Mouse (Mus musculus) forebrain, embryonic 12.5 days (tissue): ENCODE results near the gene Glp1r. TPM values are rescaled to one million over a fixed set of nuclear protein-coding genes. Genes with fewer than 3 reads are reported as not detected.

Experiments used
- ATAC-seq: fragments of 200-750 bp; cut with Nextera tagmentation; 2 replicates; pipeline ENCODE4 v1.8.0; 2017; ENCODE audit warnings: moderate TSS enrichment; ENCODE audit not compliant: low FRiP score
- H3K27ac ChIP-seq: fragments of 300-500 bp; sonication (generic); 2 replicates; pipeline ENCODE4 v1.5.1; 2016; ENCODE audit warnings: mild to moderate bottlenecking
- H3K27me3 ChIP-seq: fragments of 300-500 bp; sonication (generic); 2 replicates; pipeline ENCODE4 v1.6.1; 2016; ENCODE audit warnings: mild to moderate bottlenecking
- H3K36me3 ChIP-seq: fragments of 300-500 bp; sonication (generic); replicated peaks from 2 replicates; pipeline ENCODE4 v1.6.1; 2016; ENCODE audit warnings: mild to moderate bottlenecking
- H3K4me1 ChIP-seq: fragments of 300-500 bp; sonication (generic); 2 replicates; pipeline ENCODE4 v1.6.1; 2016
- H3K4me2 ChIP-seq: fragments of 300-500 bp; sonication (generic); 2 replicates; pipeline ENCODE4 v1.6.1; 2016; ENCODE audit warnings: mild to moderate bottlenecking, moderate library complexity
- H3K4me3 ChIP-seq: fragments of 300-500 bp; sonication (generic); replicated peaks from 2 replicates; pipeline ENCODE4 v1.5.1; 2016; ENCODE audit warnings: mild to moderate bottlenecking
- H3K9ac ChIP-seq: fragments of 300-500 bp; sonication (generic); 2 replicates; pipeline ENCODE4 v1.6.1; 2016; ENCODE audit warnings: mild to moderate bottlenecking
- H3K9me3 ChIP-seq: fragments of 300-500 bp; sonication (generic); 2 replicates; pipeline ENCODE4 v1.6.1; 2016
- WGBS: fragments of 180-500 bp; shearing (Covaris S2); methylation state at CpG from one replicate; pipeline ENCODE4 v1.1.7; 2016; 5-methylcytosine and 5-hydroxymethylcytosine counted together
- polyA plus RNA-seq: library from polyadenylated mRNA; unstranded; fragments of >200 nt; fragmentation: Nextera tagmentation; extraction: Ambion mirVana; gene quantifications from 2 replicates; pipeline ENCODE4 v1.2.1, GENCODE M21; 2016

Gene Glp1r
- polyA plus RNA-seq, 1 experiment from 2014 or later: 0.05 TPM

- no peaks in the 10 kb centered on the region for H3K4me1 ChIP-seq
- H3K4me2 ChIP-seq: no peak overlapping the region
- no peak overlapping the region for H3K9ac ChIP-seq
- 81% methylated on average over 7 of the region's 7 CpGs for WGBS
- H3K4me3 ChIP-seq: no peak overlapping the region
- no peaks in the 10 kb centered on the region for H3K36me3 ChIP-seq
- ATAC-seq: no peak
- H3K27me3 ChIP-seq: peaks cover 4% of the 10 kb centered on the region; the same call in 1 of the 2 replicates
- H3K27ac ChIP-seq: no peak overlapping the region
- no peaks in the 10 kb centered on the region for H3K9me3 ChIP-seq
Observed at GRCm38 (mm10) chr17:30930827-30931226, 29.2 kb downstream of the Glp1r start.

- WGBS: 91% methylated on average over 5 of the region's 5 CpGs
- H3K27me3 ChIP-seq: peaks cover 4% of the 10 kb centered on the region; the same call in 1 of the 2 replicates
- H3K4me3 ChIP-seq: no peak overlapping the region
- no peaks in the 10 kb centered on the region for H3K4me1 ChIP-seq
- H3K36me3 ChIP-seq: no peaks in the 10 kb centered on the region
- H3K9me3 ChIP-seq: no peaks in the 10 kb centered on the region
- H3K27ac ChIP-seq: no peak overlapping the region
- H3K9ac ChIP-seq: no peak overlapping the region
- ATAC-seq: no peak
- H3K4me2 ChIP-seq: no peak overlapping the region
Observed at GRCm38 (mm10) chr17:30932836-30933235, 31.2 kb downstream of the Glp1r start.

DNA sequence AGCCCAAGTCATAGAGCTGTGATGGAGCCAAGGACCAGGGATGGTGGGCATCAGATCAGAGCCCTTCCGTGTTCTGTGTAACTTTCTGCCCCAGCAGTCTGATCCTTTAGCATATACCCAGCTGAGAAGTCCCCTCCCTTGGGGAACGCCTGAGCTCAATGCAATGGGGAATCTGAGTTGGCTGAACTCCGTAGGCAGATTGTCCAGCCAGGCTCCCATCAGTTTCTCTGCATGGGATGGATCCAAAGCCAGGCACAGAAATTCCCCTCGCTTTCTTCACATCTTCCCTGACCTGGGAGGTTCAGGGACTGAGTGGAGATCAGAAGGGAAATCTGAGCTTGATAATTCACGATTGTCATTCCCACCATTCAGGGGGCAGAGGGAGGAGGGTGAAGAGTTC lies 33.7 kb downstream of the Glp1r start:
- H3K9ac ChIP-seq: no peak overlapping the region
- H3K4me3 ChIP-seq: no peak overlapping the region
- H3K4me2 ChIP-seq: no peak overlapping the region
- peaks cover 4% of the 10 kb centered on the region; the same call in 1 of the 2 replicates for H3K27me3 ChIP-seq
- no peak overlapping the region for H3K27ac ChIP-seq
- H3K36me3 ChIP-seq: no peaks in the 10 kb centered on the region
- no peaks in the 10 kb centered on the region for H3K9me3 ChIP-seq
- H3K4me1 ChIP-seq: no peaks in the 10 kb centered on the region
- ATAC-seq: no peak
- WGBS: 43% methylated on average over 5 of the region's 5 CpGs

GRCm38 (mm10) chr17:30938554-30938953 lies 36.9 kb downstream of the Glp1r start:
- no peak for ATAC-seq
- no peak overlapping the region for H3K27ac ChIP-seq
- H3K4me2 ChIP-seq: no peak overlapping the region
- H3K4me1 ChIP-seq: no peaks in the 10 kb centered on the region
- WGBS: 59% methylated on average over 9 of the region's 9 CpGs
- H3K4me3 ChIP-seq: no peak overlapping the region
- peaks cover 4% of the 10 kb centered on the region; the same call in 1 of the 2 replicates for H3K27me3 ChIP-seq
- H3K9me3 ChIP-seq: no peaks in the 10 kb centered on the region
- no peaks in the 10 kb centered on the region for H3K36me3 ChIP-seq
- H3K9ac ChIP-seq: no peak overlapping the region

DNA sequence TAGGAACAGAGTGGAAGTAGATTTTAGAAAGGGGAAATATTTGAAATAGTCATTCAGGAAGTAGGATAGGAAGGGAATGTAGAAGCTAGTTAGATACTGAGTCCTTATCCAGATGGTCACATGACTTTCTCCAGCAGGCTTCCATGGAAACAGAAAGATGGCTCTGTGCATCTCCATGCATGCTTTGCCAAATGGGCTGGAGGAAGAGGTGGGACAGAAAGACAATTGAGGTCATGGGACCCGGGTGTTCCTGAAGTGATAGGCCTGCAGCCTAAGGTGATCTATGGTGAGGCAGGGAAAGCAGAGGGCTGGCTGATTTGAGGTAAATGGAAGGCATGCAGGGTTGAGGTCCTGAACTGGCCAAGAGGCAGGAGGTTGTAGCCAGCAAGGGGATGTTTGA lies 46.8 kb downstream of the Glp1r start:
- ATAC-seq: no peak
- H3K9me3 ChIP-seq: no peaks in the 10 kb centered on the region
- no peak overlapping the region for H3K4me2 ChIP-seq
- 82% methylated on average over 1 of the region's 1 CpGs for WGBS
- no peak overlapping the region for H3K27ac ChIP-seq
- H3K27me3 ChIP-seq: no peaks in the 10 kb centered on the region
- H3K36me3 ChIP-seq: no peaks in the 10 kb centered on the region
- H3K9ac ChIP-seq: no peak overlapping the region
- H3K4me1 ChIP-seq: 0 out of 2 replicates have a peak, but pooled peaks cover 2% of the 10 kb centered on the region
- H3K4me3 ChIP-seq: no peak overlapping the region

DNA sequence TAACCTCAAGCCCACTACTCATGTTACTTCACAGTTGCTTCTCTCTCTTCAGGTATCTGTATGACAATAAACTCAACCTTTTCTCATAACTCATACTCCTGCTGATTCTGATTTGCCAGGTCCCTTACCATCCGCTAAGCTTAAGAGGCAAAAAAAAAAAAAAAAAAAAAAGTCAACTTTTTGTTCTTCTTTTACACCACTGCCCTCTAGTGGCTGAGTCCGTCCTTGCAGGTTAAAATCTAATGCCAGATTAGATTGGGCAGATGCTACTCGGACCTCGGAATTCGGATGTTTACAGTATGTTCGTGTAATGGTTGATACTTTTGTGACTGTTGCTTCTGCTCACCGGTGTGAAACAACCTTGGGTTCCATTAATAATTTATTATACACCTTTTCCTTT lies 49.2 kb downstream of the Glp1r start:
- Histone ChIP-seq H3K27me3 (no peaks in the 10 kb centered on the region), H3K4me3 (no peak overlapping the region), H3K9ac (no peak overlapping the region), H3K9me3 (no peaks in the 10 kb centered on the region), H3K27ac (no peak overlapping the region), H3K4me1 (peaks cover 8% of the 10 kb centered on the region; the same call in 1 of the 2 replicates), H3K4me2 (no peak overlapping the region), H3K36me3 (no peaks in the 10 kb centered on the region)
- no peak for ATAC-seq
- WGBS: 9% methylated on average over 7 of the region's 7 CpGs

DNA sequence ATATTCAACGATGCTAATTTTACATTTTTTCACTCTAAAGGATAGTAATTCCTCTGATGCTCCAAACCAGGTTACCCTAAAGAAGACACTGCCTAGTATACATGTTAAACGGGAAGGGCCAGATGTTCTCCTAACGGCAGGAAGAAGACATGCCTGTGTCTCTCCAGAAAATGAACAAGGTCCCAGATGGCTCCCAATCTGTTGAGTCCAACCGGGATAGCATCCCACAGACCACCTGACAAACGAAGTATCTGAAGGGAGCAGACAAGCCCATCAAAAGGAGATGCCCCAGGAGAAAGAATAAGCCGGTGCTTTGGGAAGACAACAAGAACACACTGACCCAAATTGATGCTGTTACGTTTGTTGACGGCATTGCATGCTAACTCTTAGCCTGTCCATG lies 50.0 kb downstream of the Glp1r start:
- Histone ChIP-seq H3K4me1 (peaks cover 7% of the 10 kb centered on the region; the same call in 1 of the 2 replicates), H3K36me3 (no peaks in the 10 kb centered on the region), H3K4me3 (no peak overlapping the region), H3K27ac (no peak overlapping the region), H3K9me3 (no peaks in the 10 kb centered on the region), H3K9ac (no peak overlapping the region), H3K4me2 (no peak overlapping the region), H3K27me3 (no peaks in the 10 kb centered on the region)
- ATAC-seq: no peak
- 66% methylated on average over 8 of the region's 8 CpGs for WGBS

DNA sequence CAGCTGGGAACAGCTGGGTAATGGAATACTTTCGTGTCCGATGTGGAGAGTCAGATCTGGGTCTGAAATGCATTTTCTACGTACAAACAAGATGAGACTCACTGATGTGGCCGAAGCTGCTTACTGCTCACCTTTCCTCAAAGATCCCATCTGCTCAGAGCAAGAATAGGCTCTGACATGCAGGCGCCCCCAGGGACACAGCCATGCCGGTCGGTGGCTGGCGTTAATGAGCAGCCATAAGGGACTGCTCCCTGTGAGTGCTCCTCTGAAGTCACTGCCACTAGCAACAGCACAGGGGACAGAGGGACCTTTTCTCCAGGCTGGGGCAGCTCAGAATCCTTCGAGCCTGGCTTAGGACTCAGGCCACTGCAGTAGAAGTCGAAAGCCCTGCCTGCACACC lies 52.7 kb downstream of the Glp1r start, which contains the start of gene Umodl1:
Gene Umodl1, plus strand, starts transcription at position 301 of the 400 bp plus-strand sequence.
- no peaks in the 10 kb centered on the region for H3K27me3 ChIP-seq
- no peak for ATAC-seq
- no peak within 1 kb of the TSS for H3K4me3 ChIP-seq
- WGBS: 64% methylated on average over 10 of the region's 10 CpGs
- no peaks in the 10 kb centered on the region for H3K9me3 ChIP-seq
- H3K4me2 ChIP-seq: no peak within 1 kb of the TSS
- no peak within 1 kb of the TSS for H3K9ac ChIP-seq
- H3K4me1 ChIP-seq: peaks cover 7% of the 10 kb centered on the region; the same call in 1 of the 2 replicates
- no peaks in the 10 kb centered on the region for H3K36me3 ChIP-seq
- H3K27ac ChIP-seq: no peak within 1 kb of the TSS

- WGBS: 82% methylated on average over 7 of the region's 7 CpGs
- H3K27me3 ChIP-seq: no peaks in the 10 kb centered on the region
- H3K4me1 ChIP-seq: 0 out of 2 replicates have a peak, but pooled peaks cover 4% of the 10 kb centered on the region
- H3K4me3 ChIP-seq: no peak overlapping the region
- no peak overlapping the region for H3K27ac ChIP-seq
- no peak overlapping the region for H3K4me2 ChIP-seq
- no peaks in the 10 kb centered on the region for H3K36me3 ChIP-seq
- no peak overlapping the region for H3K9ac ChIP-seq
- no peaks in the 10 kb centered on the region for H3K9me3 ChIP-seq
- no peak for ATAC-seq
Observed at GRCm38 (mm10) chr17:30961936-30962592, 60.4 kb downstream of the Glp1r start.

- Histone ChIP-seq H3K36me3 (no peaks in the 10 kb centered on the region), H3K27me3 (no peaks in the 10 kb centered on the region), H3K4me2 (no peak overlapping the region), H3K27ac (no peak overlapping the region), H3K4me3 (no peak overlapping the region), H3K9ac (no peak overlapping the region), H3K4me1 (0 out of 2 replicates have a peak, but pooled peaks cover 4% of the 10 kb centered on the region), H3K9me3 (no peaks in the 10 kb centered on the region)
- WGBS: 38% methylated on average over 2 of the region's 2 CpGs
- no peak for ATAC-seq
Observed at GRCm38 (mm10) chr17:30962880-30963279, 61.3 kb downstream of the Glp1r start.

DNA sequence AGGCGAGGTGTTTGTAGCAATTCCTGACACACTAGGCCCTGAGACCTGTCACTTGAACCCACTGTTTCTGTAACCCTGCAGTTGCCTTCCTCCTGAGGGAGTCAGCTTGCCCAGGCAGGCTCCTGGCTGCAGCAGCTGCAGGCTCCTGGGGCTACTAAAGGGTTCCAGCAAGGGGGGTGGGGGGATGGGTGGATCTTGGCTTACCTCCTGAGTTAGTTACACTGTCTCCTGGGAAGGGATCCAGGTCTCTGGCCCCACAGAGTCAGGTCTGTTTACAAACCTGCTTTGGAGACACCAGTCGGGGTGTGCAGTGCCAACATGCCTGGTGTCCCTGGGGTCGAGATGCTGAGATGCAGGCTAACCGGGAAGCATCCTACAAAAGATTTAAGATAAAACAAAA lies 68.4 kb downstream of the Glp1r start:
- Histone ChIP-seq H3K9ac (no peak overlapping the region), H3K27ac (no peak overlapping the region), H3K4me2 (no peak overlapping the region), H3K9me3 (no peaks in the 10 kb centered on the region), H3K27me3 (no peaks in the 10 kb centered on the region), H3K36me3 (no peaks in the 10 kb centered on the region), H3K4me3 (no peak overlapping the region), H3K4me1 (no peaks in the 10 kb centered on the region)
- no peak for ATAC-seq
- 64% methylated on average over 4 of the region's 4 CpGs for WGBS

DNA sequence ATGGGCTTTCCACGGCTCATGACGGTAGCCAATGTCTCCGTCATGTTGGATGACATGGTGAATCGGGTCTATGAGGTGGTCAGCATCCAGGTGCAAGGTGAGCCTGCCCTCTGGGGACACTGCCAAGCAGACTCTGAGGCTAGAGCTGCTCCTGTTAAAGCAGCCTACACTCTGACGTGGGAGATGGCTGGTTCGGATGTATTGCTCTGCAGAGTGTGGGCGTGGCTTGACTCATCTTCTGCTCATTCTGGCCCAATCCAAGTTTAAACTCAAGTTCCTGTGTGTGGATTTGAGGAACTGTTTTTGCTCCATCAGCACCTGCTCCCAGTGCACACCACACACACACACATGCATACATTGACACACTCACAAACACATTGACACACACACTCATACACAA lies 70.3 kb downstream of the Glp1r start:
- no peak for ATAC-seq
- H3K36me3 ChIP-seq: no peaks in the 10 kb centered on the region
- H3K27me3 ChIP-seq: no peaks in the 10 kb centered on the region
- no peak overlapping the region for H3K4me3 ChIP-seq
- no peaks in the 10 kb centered on the region for H3K9me3 ChIP-seq
- H3K4me2 ChIP-seq: no peak overlapping the region
- no peak overlapping the region for H3K9ac ChIP-seq
- WGBS: 85% methylated on average over 7 of the region's 7 CpGs
- no peaks in the 10 kb centered on the region for H3K4me1 ChIP-seq
- H3K27ac ChIP-seq: no peak overlapping the region

GRCm38 (mm10) chr17:30973332-30973731 lies 71.7 kb downstream of the Glp1r start:
- Histone ChIP-seq H3K9ac (no peak overlapping the region), H3K4me1 (no peaks in the 10 kb centered on the region), H3K27ac (no peak overlapping the region), H3K4me3 (no peak overlapping the region), H3K9me3 (no peaks in the 10 kb centered on the region), H3K27me3 (no peaks in the 10 kb centered on the region), H3K4me2 (no peak overlapping the region), H3K36me3 (no peaks in the 10 kb centered on the region)
- 87% methylated on average over 6 of the region's 6 CpGs for WGBS
- ATAC-seq: no peak
